Mouse (Mus musculus) bone marrow macrophage, adult 2 months (primary cell): ENCODE measurements at regions not wholly inside any gene's neighbourhood (a gene's known extent, or its start where the extent isn't known, plus 50 kb on each side); places are given as distances from the start of the nearest gene placed in this dataset.

Experiments used
- CTCF ChIP-seq: IDR thresholded peaks from 2 replicates; pipeline ENCODE4 v1.5.1; 2012; ENCODE audit warnings: low read depth, mild to moderate bottlenecking, low read length, moderate library complexity
- POLR2A ChIP-seq: IDR thresholded peaks from 2 replicates; pipeline ENCODE4 v1.6.1; 2012; ENCODE audit warnings: mild to moderate bottlenecking, low read depth, low read length, borderline replicate concordance

DNA sequence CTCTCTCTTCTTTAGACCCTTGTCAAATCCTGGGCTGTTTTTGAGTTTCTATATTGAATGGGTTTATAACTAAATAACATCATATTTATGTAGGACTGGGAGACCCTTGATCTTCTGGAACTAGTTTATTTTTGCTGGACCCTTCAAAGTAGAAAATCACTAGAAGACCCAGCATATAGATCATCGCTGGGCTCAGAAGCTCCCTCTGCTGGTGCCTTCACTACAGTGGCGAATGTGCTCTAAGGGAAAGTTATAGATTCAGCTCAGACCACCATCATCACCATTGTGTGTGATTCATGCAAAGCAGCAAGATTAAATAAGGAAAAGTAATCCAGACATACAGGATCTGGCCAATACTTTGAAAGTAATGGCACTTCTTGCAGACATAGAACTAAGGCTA lies 335.4 kb upstream of the Rag2 start:
- TF ChIP-seq POLR2A (no peak), CTCF (no peak)
